Mouse (Mus musculus) embryonic fibroblast, embryonic 13.5 days (primary cell): ENCODE data around the gene Atp8b2.

Experiments used
- CTCF ChIP-seq: IDR thresholded peaks from 2 replicates; pipeline ENCODE4 v1.5.1; 2011; ENCODE audit warnings: mild to moderate bottlenecking, control low read depth, low read length, moderate library complexity, borderline replicate concordance; ENCODE audit not compliant: insufficient read depth
- POLR2A ChIP-seq: IDR thresholded peaks from 2 replicates; pipeline ENCODE4 v1.6.1; 2011; ENCODE audit warnings: low read depth, mild to moderate bottlenecking, control low read depth, low read length, moderate library complexity

- TF ChIP-seq CTCF (no peak), POLR2A (0 out of 2 replicates have a peak, but pooled peaks have one; percentile 16)
Measured at GRCm38 (mm10) chr3:89997791-89998495, 34.6 kb upstream of the Atp8b2 start.
